Mouse (Mus musculus): ENCODE results near the gene Tmem135.

- TF ChIP-seq CTCF (conservative IDR thresholded peaks at IDR 0.05; ENCODE audit: insufficient read depth, insufficient read length, low read depth, low read length), result no peak
- TF ChIP-seq POLR2A (IDR thresholded peaks at IDR 0.05; ENCODE audit: low read depth, low read length), result no peak
Observed at GRCm38 (mm10) chr7:89269826-89270225, 134.2 kb downstream of the Tmem135 start.
